8 mouse cellular contexts compared by ENCODE assay signal in the genomic region with DNA sequence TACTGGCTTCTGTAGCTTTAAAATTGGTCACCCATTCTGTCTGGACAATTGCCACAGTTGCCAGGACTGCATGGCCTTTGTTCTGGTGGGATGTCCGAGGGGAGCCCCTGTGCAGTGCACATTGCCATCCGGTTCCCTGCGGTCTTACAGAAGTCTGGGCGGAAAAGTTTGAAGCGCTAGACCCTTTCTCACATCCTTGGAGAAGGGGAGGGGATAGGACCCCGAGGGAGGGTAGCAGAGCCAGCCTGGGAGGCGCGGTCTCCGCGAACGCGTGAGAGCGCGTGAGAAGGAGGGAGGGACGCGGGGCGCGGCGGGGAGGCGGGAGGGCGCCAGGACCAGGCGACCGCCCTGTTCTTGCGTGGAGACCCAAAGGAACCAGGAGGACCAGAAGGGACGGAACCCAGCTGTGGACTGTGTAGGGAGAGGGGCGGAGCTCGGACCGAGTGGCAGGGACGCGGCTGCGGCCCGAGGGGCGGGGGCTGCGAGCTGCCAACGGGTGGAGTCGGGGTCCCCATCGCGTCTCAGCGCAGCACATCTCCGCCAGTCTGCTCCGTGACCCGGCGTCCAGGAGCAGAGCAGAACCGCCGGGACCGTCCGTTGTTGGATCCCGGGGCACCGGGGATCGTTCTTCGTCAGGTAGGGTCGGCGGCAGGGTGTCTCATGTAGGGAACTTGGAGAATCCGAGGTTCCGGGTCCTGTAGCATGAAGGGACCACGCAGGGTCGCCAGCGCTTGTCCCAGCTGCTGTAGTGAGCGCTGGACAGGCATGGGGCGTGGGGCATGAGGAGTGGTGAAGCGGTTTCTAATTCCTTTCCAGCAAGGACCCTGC. TPM values are rescaled to one million over a fixed set of nuclear protein-coding genes. Genes with fewer than 3 reads are reported as not detected.
DNase-seq lines count a peak whose midpoint lies in the region; ATAC-seq lines count a peak whose summit lies in the region.

A gene (plus strand): TSS at position 301 of the 828 bp plus-strand sequence.

- H3K4me1 ChIP-seq in hindbrain, embryonic 13.5 days (replicated peaks) = peaks cover 33% of the 10 kb centered on the region
- H3K4me1 ChIP-seq in liver, embryonic 12.5 days = no peaks in the 10 kb centered on the region

- WGBS in hindbrain, embryonic 13.5 days = under 1% methylated on average over 60 of the region's 61 CpGs
- WGBS in liver, embryonic 12.5 days (ENCODE audit: insufficient replicate concordance) = 3% methylated on average over 57 of the region's 61 CpGs

- H3K9me3 ChIP-seq in hindbrain, embryonic 13.5 days = peaks cover 4% of the 10 kb centered on the region; the same call in 1 of the 2 replicates
- H3K9me3 ChIP-seq in liver, embryonic 12.5 days (replicated peaks) = no peaks in the 10 kb centered on the region

- peak within 1 kb of the TSS; percentile 66 for H3K4me2 ChIP-seq in hindbrain, embryonic 13.5 days
- H3K4me2 ChIP-seq in liver, embryonic 12.5 days = peak within 1 kb of the TSS; percentile 60

- peak within 1 kb of the TSS; percentile 67 for H3K4me3 ChIP-seq in hindbrain, embryonic 13.5 days
- peak within 1 kb of the TSS; percentile 43 for H3K4me3 ChIP-seq in liver, embryonic 12.5 days

- H3K27ac ChIP-seq in hindbrain, embryonic 13.5 days = peak within 1 kb of the TSS; percentile 83
- H3K27ac ChIP-seq in liver, embryonic 12.5 days = no peak within 1 kb of the TSS

- H3K9ac ChIP-seq in hindbrain, embryonic 13.5 days = peak within 1 kb of the TSS; percentile 83
- H3K9ac ChIP-seq in liver, embryonic 12.5 days = no peak within 1 kb of the TSS

- DNase-seq in cerebellum, postnatal 10 days = peak; percentile 80 to 82
- no peak for DNase-seq in cerebellum, adult 9-10 months
- peak; percentile 4 for DNase-seq in ovary, postnatal 36 days (ENCODE audit: low spot score)
- no peak for DNase-seq in ovary, postnatal 10 days (ENCODE audit: low spot score)
- DNase-seq in retina, postnatal 1 day = peak; percentile 71
- DNase-seq in spleen, adult 12 weeks (ENCODE audit: low spot score) = no peak

- H3K27me3 ChIP-seq in hindbrain, embryonic 13.5 days = peaks cover 24% of the 10 kb centered on the region
- H3K27me3 ChIP-seq in liver, embryonic 12.5 days (replicated peaks) = peaks cover 29% of the 10 kb centered on the region

- 0 out of 2 replicates have a peak, but pooled peaks cover 3% of the 10 kb centered on the region for H3K36me3 ChIP-seq in hindbrain, embryonic 13.5 days
- no peaks in the 10 kb centered on the region for H3K36me3 ChIP-seq in liver, embryonic 12.5 days

- ATAC-seq in hindbrain, embryonic 13.5 days (ENCODE audit: low FRiP score) = peak; percentile 93
- ATAC-seq in liver, embryonic 12.5 days = no peak

RNA-seq across cellular contexts. Expression of the gene that starts here (rescaled TPM):
- polyA plus RNA-seq in hindbrain, embryonic 13.5 days (2015; fragmentation: Nextera tagmentation; extraction: Ambion mirVana) = 5.5 and 5.8 TPM in 2 replicates
- 0.07 TPM in 1 of 2 replicates, not detected in the other for polyA plus RNA-seq in liver, embryonic 12.5 days (2016; fragmentation: Nextera tagmentation; extraction: Ambion mirVana)

Comparison
In these comparisons a context has a peak if more than half of its experiments do, and no peak if none do; other contexts are left out.
1. DNase-seq: peak in cerebellum, postnatal 10 days (2 of 2), ovary, postnatal 36 days (single experiment) and retina, postnatal 1 day (single experiment); none in cerebellum, adult 9-10 months (single experiment), ovary, postnatal 10 days (single experiment) and spleen, adult 12 weeks (single experiment).